24 mouse cellular contexts compared by ENCODE assay signal in the genomic region with DNA sequence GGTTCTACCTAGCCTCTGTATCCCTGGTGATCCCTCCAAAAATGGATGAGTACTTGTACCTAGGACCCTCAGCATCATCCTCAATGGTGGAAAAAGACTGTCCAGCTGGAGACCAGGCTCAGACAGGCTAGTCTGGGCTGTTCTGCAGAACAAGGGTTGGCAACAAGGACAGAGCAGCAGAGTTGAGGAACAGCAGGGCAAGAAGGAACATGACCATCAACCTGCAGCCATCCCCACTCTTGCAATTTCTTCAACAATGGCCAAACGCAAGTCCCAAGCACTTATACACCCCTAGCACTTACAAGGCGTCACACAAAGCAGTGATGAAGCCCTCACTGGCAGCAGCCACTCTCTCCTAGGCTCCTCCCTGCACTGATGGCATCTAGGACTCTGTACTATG.
A peak's percentile ranks its signal among the peaks of the same experiment; 100 is the strongest.
DNase-seq lines count a peak whose midpoint lies in the region; ATAC-seq and TF ChIP-seq lines count a peak whose summit lies in the region.
"Had no signal": no experiment of that assay in that cellular context is flagged by ENCODE, and none has a peak within 500 bp of the region (broad histone marks: within the 10 kb centered on the region; RNA-seq: fewer than 3 reads in every experiment).

No protein-coding gene starts in this region.

- intact Hi-C loops in gastrocnemius, adult 2 months (cut with DNase I) = loop anchor here (5.0 kb wide), 1 partner anchor 35 kb away; no protein-coding TSS in a partner anchor

- H3K27me3 ChIP-seq in liver, postnatal 0 days (ENCODE audit: insufficient read depth, low read length) = no peaks in the 10 kb centered on the region
- H3K27me3 ChIP-seq in liver, embryonic 12.5 days (replicated peaks) = no peaks in the 10 kb centered on the region
- no peaks in the 10 kb centered on the region for H3K27me3 ChIP-seq in limb, embryonic 10.5 days (ENCODE audit: low read depth, poor library complexity, severe bottlenecking)
- H3K27me3 ChIP-seq: CH12.LX; embryonic facial prominence, embryonic 13.5 days; embryonic facial prominence, embryonic 15.5 days; forebrain, embryonic 13.5 days; forebrain, embryonic 15.5 days had no signal

- H3K4me2 ChIP-seq in liver, postnatal 0 days (ENCODE audit: low read depth, low read length) = no peak overlapping the region
- no peak overlapping the region for H3K4me2 ChIP-seq in liver, embryonic 12.5 days
- H3K4me2 ChIP-seq: embryonic facial prominence, embryonic 13.5 days; embryonic facial prominence, embryonic 15.5 days; forebrain, embryonic 13.5 days; forebrain, embryonic 15.5 days had no signal

- H3K9me3 ChIP-seq in liver, postnatal 0 days (ENCODE audit: low read length) = no peaks in the 10 kb centered on the region
- no peaks in the 10 kb centered on the region for H3K9me3 ChIP-seq in liver, embryonic 12.5 days (replicated peaks)
- H3K9me3 ChIP-seq in limb, embryonic 10.5 days (replicated peaks) = no peaks in the 10 kb centered on the region
- H3K9me3 ChIP-seq: embryonic facial prominence, embryonic 13.5 days; embryonic facial prominence, embryonic 15.5 days; forebrain, embryonic 13.5 days; forebrain, embryonic 15.5 days; G1E had no signal

- peak overlapping the region; percentile 69 for H3K27ac ChIP-seq in gastrocnemius, adult 2 months
- H3K27ac ChIP-seq in liver, postnatal 0 days (ENCODE audit: low read depth) = no peak overlapping the region
- no peak overlapping the region for H3K27ac ChIP-seq in liver, embryonic 12.5 days
- 0 out of 2 replicates have a peak overlapping the region, but pooled peaks have one; percentile 66 for H3K27ac ChIP-seq in limb, embryonic 10.5 days
- H3K27ac ChIP-seq: embryonic facial prominence, embryonic 13.5 days; embryonic facial prominence, embryonic 15.5 days; forebrain, embryonic 13.5 days; forebrain, embryonic 15.5 days had no signal

- TF ChIP-seq EP300 in liver, postnatal 0 days (IDR thresholded peaks at IDR 0.05; ENCODE audit: low read depth) = no peak

- peaks cover 18% of the 10 kb centered on the region for H3K4me1 ChIP-seq in liver, postnatal 0 days (ENCODE audit: insufficient read depth)
- H3K4me1 ChIP-seq in liver, embryonic 12.5 days = peaks cover 30% of the 10 kb centered on the region
- peaks cover 61% of the 10 kb centered on the region for H3K4me1 ChIP-seq in limb, embryonic 10.5 days

- no peak for TF ChIP-seq CTCF in gastrocnemius, adult 2 months (IDR thresholded peaks at IDR 0.05)
- no peak for TF ChIP-seq CTCF in liver, postnatal 0 days (IDR thresholded peaks at IDR 0.05; ENCODE audit: low read depth)

- no peak overlapping the region for H3K4me3 ChIP-seq in gastrocnemius, adult 2 months
- no peak overlapping the region for H3K4me3 ChIP-seq in liver, postnatal 0 days (ENCODE audit: low read depth, low read length)
- no peak overlapping the region for H3K4me3 ChIP-seq in liver, embryonic 12.5 days
- no peak overlapping the region for H3K4me3 ChIP-seq in limb, embryonic 10.5 days
- H3K4me3 ChIP-seq: embryonic facial prominence, embryonic 13.5 days; embryonic facial prominence, embryonic 15.5 days; erythroblast, embryonic 14.5 days; forebrain, embryonic 13.5 days; forebrain, embryonic 15.5 days had no signal

- peak; percentile 12 for DNase-seq in gastrocnemius, adult 2 months
- no peak for DNase-seq in gastrocnemius, adult 18-20 months (ENCODE audit: low spot score)
- no peak for DNase-seq in liver, postnatal 0 days
- peak; percentile 74 for DNase-seq in fat pad, adult 2 months (ENCODE audit: extremely low read depth, low read depth, low spot score)
- no peak for DNase-seq in limb, embryonic 10.5 days (ENCODE audit: low spot score)
- no peak for DNase-seq in ovary, postnatal 10 days (ENCODE audit: low spot score)
- DNase-seq: adrenal gland, postnatal 25 days; B cell, adult 2 months; cerebellum, adult 11 months; cerebellum, adult 18-20 months; cerebellum, adult 8-10 months; cerebellum, adult 9-11 months; cerebellum, postnatal 14 days; embryo, embryonic 11 days had no signal

- 80% methylated on average over 2 of the region's 2 CpGs for WGBS in liver, postnatal 0 days (ENCODE audit: insufficient replicate concordance)
- 68% methylated on average over 2 of the region's 2 CpGs for WGBS in liver, embryonic 12.5 days (ENCODE audit: insufficient replicate concordance)
- 67% methylated on average over 2 of the region's 2 CpGs for WGBS in limb, embryonic 10.5 days

- no peaks in the 10 kb centered on the region for H3K36me3 ChIP-seq in liver, postnatal 0 days (replicated peaks; ENCODE audit: insufficient read depth, low read length)
- no peaks in the 10 kb centered on the region for H3K36me3 ChIP-seq in liver, embryonic 12.5 days
- no peaks in the 10 kb centered on the region for H3K36me3 ChIP-seq in limb, embryonic 10.5 days
- H3K36me3 ChIP-seq: forebrain, embryonic 15.5 days had no signal

- peak; percentile 54 for ATAC-seq in liver, postnatal 0 days
- no peak for ATAC-seq in liver, embryonic 12.5 days
- no peak for ATAC-seq in frontal cortex, adult (ENCODE audit: low TSS enrichment)
- ATAC-seq: CD4-positive, CD25-positive, alpha-beta regulatory T cell, adult 4 months; forebrain, embryonic 13.5 days; forebrain, embryonic 15.5 days had no signal

- H3K9ac ChIP-seq in liver, postnatal 0 days (replicated peaks) = no peak overlapping the region
- H3K9ac ChIP-seq in liver, embryonic 12.5 days = no peak overlapping the region
- H3K9ac ChIP-seq: embryonic facial prominence, embryonic 13.5 days; embryonic facial prominence, embryonic 15.5 days; forebrain, embryonic 13.5 days; forebrain, embryonic 15.5 days had no signal

Comparison
In these comparisons a context has a peak if more than half of its experiments do, and no peak if none do; other contexts are left out.
1. DNase-seq: peak in gastrocnemius, adult 2 months (single experiment) and fat pad, adult 2 months (single experiment); none in gastrocnemius, adult 18-20 months (single experiment), liver, postnatal 0 days (single experiment), limb, embryonic 10.5 days (single experiment) and ovary, postnatal 10 days (single experiment).
2. H3K27ac ChIP-seq: peak in gastrocnemius, adult 2 months (single experiment) and limb, embryonic 10.5 days (single experiment); none in liver, postnatal 0 days (single experiment) and liver, embryonic 12.5 days (single experiment).